Mouse (Mus musculus) bone marrow macrophage, adult 2 months (primary cell): ENCODE data around the gene Ntm.

Experiments used
- CTCF ChIP-seq: IDR thresholded peaks from 2 replicates; pipeline ENCODE4 v1.5.1; 2012; ENCODE audit warnings: low read depth, mild to moderate bottlenecking, low read length, moderate library complexity
- POLR2A ChIP-seq: IDR thresholded peaks from 2 replicates; pipeline ENCODE4 v1.6.1; 2012; ENCODE audit warnings: mild to moderate bottlenecking, low read depth, low read length, borderline replicate concordance

- no peak for TF ChIP-seq CTCF
- no peak for TF ChIP-seq POLR2A
Observed at GRCm38 (mm10) chr9:28999951-29000351, 963.0 kb downstream of the Ntm start.
